Mouse (Mus musculus) erythroblast, embryonic 14.5 days (primary cell): ENCODE data around the gene Cgnl1.

Experiments used
- GATA1 ChIP-seq: IDR thresholded peaks from 2 replicates; pipeline ENCODE4 v1.6.1; 2012; ENCODE audit warnings: low read length, inconsistent platforms, mixed read lengths
- TAL1 ChIP-seq: IDR thresholded peaks from 3 replicates; pipeline ENCODE4 v1.6.1; 2012; ENCODE audit warnings: low read length, inconsistent platforms, mixed read lengths

- no peak for TF ChIP-seq GATA1
- no peak for TF ChIP-seq TAL1
Observed at GRCm38 (mm10) chr9:71818453-71818852, 47.1 kb upstream of the Cgnl1 start.
